Mouse (Mus musculus) embryo, embryonic 9.5 days (tissue): Measurements from ENCODE around the gene Krt13.

Experiments used
- DNase-seq: peaks from one replicate; pipeline ENCODE4 v3.0.0-alpha.2; 2017; ENCODE audit errors: extremely low spot score

The Krt13 gene

DNA sequence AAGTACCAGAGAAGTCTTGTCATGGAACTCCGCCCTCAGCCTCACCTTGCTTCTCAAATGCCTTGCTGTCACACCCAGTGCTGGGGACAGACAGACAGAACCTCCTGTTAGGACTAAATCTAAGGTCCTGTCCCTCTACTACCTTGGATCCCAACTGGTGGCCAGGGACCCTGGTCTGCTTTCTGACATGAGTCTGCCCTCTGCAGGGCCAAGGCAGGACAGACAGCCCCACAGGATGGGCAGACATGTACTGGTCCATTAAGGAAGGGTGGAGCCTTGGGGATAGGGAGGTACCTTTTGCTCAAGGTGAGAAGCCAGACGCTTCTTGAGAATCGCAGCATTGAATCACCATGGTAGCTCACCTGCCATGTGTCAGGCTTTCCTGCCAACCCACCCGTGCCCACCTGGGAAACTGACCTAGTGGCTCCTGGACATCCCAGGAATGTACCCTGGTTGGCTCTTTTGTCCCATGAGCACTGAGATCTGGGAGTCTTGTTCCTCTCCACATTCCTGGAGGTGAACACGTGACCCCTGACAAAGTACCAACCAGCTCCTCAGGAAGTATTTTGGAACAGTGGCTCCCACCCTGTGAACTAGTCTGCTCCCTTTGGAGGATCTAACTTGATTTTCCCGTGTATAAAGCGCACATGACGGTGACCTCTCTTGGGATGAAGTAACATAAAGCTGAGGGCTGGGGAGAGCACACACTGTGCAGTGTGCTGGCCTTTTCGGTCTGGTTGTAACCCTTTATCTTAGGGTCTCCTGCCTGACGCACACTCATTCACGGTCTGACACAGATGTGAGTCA lies 8.2 kb downstream of the Krt13 start:
- DNase-seq = no peak

DNA sequence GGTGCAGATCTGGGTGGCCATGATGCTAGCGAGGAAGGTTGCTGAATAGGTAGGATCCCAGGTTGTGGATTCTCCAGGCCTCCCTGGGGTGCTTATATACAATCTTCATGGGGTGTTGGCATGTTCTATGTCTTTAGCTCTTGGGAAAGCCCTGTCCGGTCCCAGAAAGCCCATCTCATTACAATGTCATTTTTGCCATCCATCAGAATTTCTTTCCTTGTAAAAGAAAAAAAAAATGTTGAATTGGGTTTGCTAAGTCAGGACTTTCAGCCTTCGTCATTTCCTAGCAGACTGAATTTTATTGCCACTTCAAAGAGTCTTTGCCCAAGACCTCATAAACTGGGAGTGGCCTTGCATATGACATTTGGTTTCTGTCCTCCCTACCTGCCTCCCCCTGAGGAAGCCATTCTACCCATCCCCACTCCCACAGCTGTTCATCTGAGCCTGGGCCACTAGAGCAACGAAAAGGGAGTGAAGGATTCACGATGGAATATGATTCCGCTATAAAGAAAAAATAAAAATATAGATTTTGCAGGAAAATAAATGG lies 15.7 kb downstream of the Krt13 start, which contains the start of gene Krt36:
TSS of gene Krt36 (minus strand) at position 51 of the 547 bp plus-strand sequence.
- no peak for DNase-seq

DNA sequence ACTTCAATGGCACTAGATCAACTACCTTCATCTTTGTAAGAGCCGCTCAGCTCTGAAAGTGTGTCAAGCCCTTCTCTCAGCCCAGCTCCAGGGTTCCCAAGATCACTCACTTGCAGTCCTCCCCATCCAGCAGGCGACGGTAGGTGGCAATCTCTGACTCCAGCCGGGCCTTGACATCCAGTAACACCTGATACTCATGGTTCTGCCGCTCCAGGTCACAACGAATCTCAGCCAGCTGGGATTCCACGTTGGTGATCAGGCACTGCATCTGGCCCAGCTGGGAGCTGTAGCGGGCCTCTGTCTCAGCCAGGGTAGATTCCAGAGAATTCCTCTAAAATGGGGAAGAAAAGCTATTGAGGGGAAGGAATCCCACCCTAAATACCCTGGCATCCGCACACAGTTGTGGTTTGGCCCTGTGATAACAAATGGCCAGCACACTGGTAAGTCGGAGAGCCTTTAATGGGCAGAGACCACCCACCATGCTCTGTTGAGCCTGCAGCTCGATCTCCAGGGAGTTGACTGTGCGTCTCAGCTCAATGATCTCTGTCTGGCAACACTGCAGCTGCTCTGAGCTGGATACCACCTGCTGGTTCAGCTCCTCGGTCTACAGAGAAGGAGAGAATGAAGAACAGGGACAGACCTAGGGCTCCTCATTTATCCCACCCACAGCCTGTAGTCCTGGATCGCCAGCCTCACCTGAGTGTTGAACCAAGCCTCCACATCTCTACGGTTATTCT lies 18.5 kb downstream of the Krt13 start:
- DNase-seq = no peak

- DNase-seq = no peak
Observed at GRCm38 (mm10) chr11:100100391-100100790, 21.0 kb downstream of the Krt13 start.

DNA sequence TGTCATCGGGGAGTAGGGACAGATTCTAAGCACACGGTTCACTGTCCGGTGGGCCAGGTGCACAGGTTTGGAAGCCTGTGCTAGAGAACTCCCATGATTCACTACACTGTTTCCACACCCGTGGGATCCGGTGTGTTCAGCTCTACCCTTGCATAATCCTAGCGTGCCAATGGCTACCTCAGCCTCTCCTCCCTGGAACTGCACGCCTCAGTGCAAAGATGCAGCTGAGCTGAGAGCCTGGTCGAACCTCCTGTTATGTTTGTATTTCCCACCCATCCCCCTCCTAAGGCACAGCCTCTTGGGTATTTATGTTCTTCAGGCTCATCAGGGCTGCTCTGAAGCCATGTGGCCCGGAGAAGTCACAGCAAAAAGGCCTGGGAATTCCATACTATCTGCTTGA lies 23.5 kb downstream of the Krt13 start:
- DNase-seq = no peak

GRCm38 (mm10) chr11:100096141-100096540 lies 25.2 kb downstream of the Krt13 start, which contains the start of gene Krt35:
Krt35 (minus strand) TSS chr11:100096241.
- DNase-seq = no peak

- no peak for DNase-seq
Observed at GRCm38 (mm10) chr11:100088378-100089025, 32.9 kb downstream of the Krt13 start.

DNA sequence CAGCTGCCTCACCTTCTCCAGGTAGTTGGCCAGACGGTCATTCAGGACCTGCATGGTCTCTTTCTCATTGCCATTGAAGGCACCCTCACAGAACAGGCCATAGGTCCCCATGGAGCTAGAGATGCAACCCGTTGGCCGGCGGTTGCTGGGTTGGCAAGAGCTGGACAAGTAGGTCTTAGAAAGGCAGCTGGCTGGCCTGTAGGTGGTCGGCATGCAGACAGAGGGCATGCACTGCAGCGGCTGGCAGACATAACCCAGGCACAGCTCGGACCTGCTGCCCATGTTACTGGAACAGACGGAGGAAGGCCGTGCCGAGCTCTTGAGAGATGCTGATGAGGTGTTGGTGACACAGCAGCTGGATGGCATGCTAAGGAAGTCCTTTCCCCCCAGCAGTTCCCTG lies 33.5 kb downstream of the Krt13 start, which contains the start of gene Krt32:
TSS of gene Krt32 (minus strand) at position 366 of the 400 bp plus-strand sequence.
- DNase-seq = no peak

GRCm38 (mm10) chr11:100073873-100074272 lies 47.5 kb downstream of the Krt13 start:
- DNase-seq = no peak
